Comparison of ENCODE assay signal across 23 mouse cellular contexts in genomic region chr9:98466709-98467108, GRCm38 (mm10). TPM values are rescaled to one million over a fixed set of nuclear protein-coding genes. Genes with fewer than 3 reads are reported as not detected.
DNase-seq lines count a peak whose midpoint lies in the region; ATAC-seq lines count a peak whose summit lies in the region.
"Had no signal": no experiment of that assay in that cellular context is flagged by ENCODE, and none has a peak within 500 bp of the region (broad histone marks: within the 10 kb centered on the region; RNA-seq: fewer than 3 reads in every experiment).

No protein-coding gene starts in this region.

- H3K4me2 ChIP-seq in liver, embryonic 11.5 days: no peak overlapping the region
- H3K4me2 ChIP-seq in liver, embryonic 12.5 days: no peak overlapping the region
- no peak overlapping the region for H3K4me2 ChIP-seq in intestine, embryonic 15.5 days (replicated peaks)
- no peak overlapping the region for H3K4me2 ChIP-seq in stomach, embryonic 14.5 days (replicated peaks; ENCODE audit: low read depth, low read length)
- H3K4me2 ChIP-seq: embryonic facial prominence, embryonic 15.5 days had no signal

- DNase-seq in liver, embryonic 11.5 days (ENCODE audit: low spot score): no peak
- DNase-seq in spleen, postnatal 36 days (ENCODE audit: low spot score in 2 of 2): no peak
- DNase-seq in urinary bladder, postnatal 25 days (ENCODE audit: low spot score): no peak
- no peak for DNase-seq in left cerebral cortex, postnatal 36 days (ENCODE audit: low spot score in 2 of 2)
- DNase-seq: adrenal gland, postnatal 10 days; cerebellum, adult 11 months; cerebellum, adult 8-10 months; cerebellum, postnatal 14 days; embryo, embryonic 11 days; gastrocnemius, adult 2 months; gastrocnemius, postnatal 25 days; heart, postnatal 10 days; heart, postnatal 4 days had no signal

- no peaks in the 10 kb centered on the region for H3K4me1 ChIP-seq in liver, embryonic 11.5 days (replicated peaks; ENCODE audit: control insufficient read depth, insufficient read depth, low read length)
- peaks cover 6% of the 10 kb centered on the region; the same call in 1 of the 2 replicates for H3K4me1 ChIP-seq in liver, embryonic 12.5 days
- H3K4me1 ChIP-seq in intestine, embryonic 15.5 days (replicated peaks): no peaks in the 10 kb centered on the region
- H3K4me1 ChIP-seq in stomach, embryonic 14.5 days (ENCODE audit: control insufficient read depth, insufficient read depth, low read length): no peaks in the 10 kb centered on the region
- H3K4me1 ChIP-seq: embryonic facial prominence, embryonic 15.5 days; forebrain, embryonic 10.5 days had no signal

- H3K9me3 ChIP-seq in liver, embryonic 11.5 days (ENCODE audit: control insufficient read depth, low read length): no peaks in the 10 kb centered on the region
- H3K9me3 ChIP-seq in liver, embryonic 12.5 days (replicated peaks): no peaks in the 10 kb centered on the region
- no peaks in the 10 kb centered on the region for H3K9me3 ChIP-seq in intestine, embryonic 15.5 days
- no peaks in the 10 kb centered on the region for H3K9me3 ChIP-seq in stomach, embryonic 14.5 days (ENCODE audit: control insufficient read depth, low read depth, low read length)
- H3K9me3 ChIP-seq: embryonic facial prominence, embryonic 15.5 days; forebrain, embryonic 10.5 days had no signal

- WGBS in liver, embryonic 11.5 days: 51% methylated on average over 2 of the region's 2 CpGs
- WGBS in liver, embryonic 12.5 days (ENCODE audit: insufficient replicate concordance): 46% methylated on average over 2 of the region's 2 CpGs
- WGBS in intestine, embryonic 15.5 days: 40% methylated on average over 2 of the region's 2 CpGs
- 48% methylated on average over 2 of the region's 2 CpGs for WGBS in stomach, embryonic 14.5 days

- intact Hi-C loops in left cerebral cortex, postnatal 36 days (cut with DNase I): no loop called here

- no peaks in the 10 kb centered on the region for H3K36me3 ChIP-seq in liver, embryonic 11.5 days (ENCODE audit: control insufficient read depth, insufficient read depth, low read length)
- no peaks in the 10 kb centered on the region for H3K36me3 ChIP-seq in liver, embryonic 12.5 days
- no peaks in the 10 kb centered on the region for H3K36me3 ChIP-seq in intestine, embryonic 15.5 days
- H3K36me3 ChIP-seq in stomach, embryonic 14.5 days (ENCODE audit: control insufficient read depth, insufficient read depth, low read length): no peaks in the 10 kb centered on the region
- H3K36me3 ChIP-seq: embryonic facial prominence, embryonic 15.5 days; forebrain, embryonic 10.5 days had no signal

- no peak overlapping the region for H3K27ac ChIP-seq in liver, embryonic 11.5 days (ENCODE audit: low read depth, low read length)
- H3K27ac ChIP-seq in liver, embryonic 12.5 days: no peak overlapping the region
- H3K27ac ChIP-seq in intestine, embryonic 15.5 days: peak overlapping the region; percentile 62
- no peak overlapping the region for H3K27ac ChIP-seq in stomach, embryonic 14.5 days (ENCODE audit: low read length)
- H3K27ac ChIP-seq: embryonic facial prominence, embryonic 15.5 days; forebrain, embryonic 10.5 days; gastrocnemius, adult 2 months had no signal

- 0 out of 2 replicates have a peak, but pooled peaks have one; percentile 18 for ATAC-seq in liver, embryonic 11.5 days (replicated peaks; ENCODE audit: low FRiP score)
- ATAC-seq in liver, embryonic 12.5 days: no peak
- ATAC-seq in intestine, embryonic 15.5 days: peak; percentile 98
- ATAC-seq in stomach, embryonic 14.5 days (ENCODE audit: insufficient number of reproducible peaks, insufficient read depth, low FRiP score, low read depth): peak; percentile 77
- ATAC-seq: forebrain, embryonic 14.5 days had no signal

- H3K4me3 ChIP-seq in liver, embryonic 11.5 days (ENCODE audit: low read depth, low read length): no peak overlapping the region
- H3K4me3 ChIP-seq in liver, embryonic 12.5 days: no peak overlapping the region
- no peak overlapping the region for H3K4me3 ChIP-seq in intestine, embryonic 15.5 days (replicated peaks)
- no peak overlapping the region for H3K4me3 ChIP-seq in stomach, embryonic 14.5 days (ENCODE audit: low read depth, low read length)
- H3K4me3 ChIP-seq: embryonic facial prominence, embryonic 15.5 days; erythroblast, embryonic 14.5 days; forebrain, embryonic 10.5 days; gastrocnemius, adult 2 months had no signal

- H3K27me3 ChIP-seq in liver, embryonic 11.5 days (replicated peaks; ENCODE audit: control insufficient read depth, insufficient read depth, low read length): no peaks in the 10 kb centered on the region
- no peaks in the 10 kb centered on the region for H3K27me3 ChIP-seq in liver, embryonic 12.5 days (replicated peaks)
- H3K27me3 ChIP-seq in intestine, embryonic 15.5 days (replicated peaks): no peaks in the 10 kb centered on the region
- H3K27me3 ChIP-seq in stomach, embryonic 14.5 days (ENCODE audit: control insufficient read depth, insufficient read depth, low read length): no peaks in the 10 kb centered on the region
- H3K27me3 ChIP-seq: embryonic facial prominence, embryonic 15.5 days had no signal

- H3K9ac ChIP-seq in liver, embryonic 11.5 days (ENCODE audit: low read depth, low read length): no peak overlapping the region
- H3K9ac ChIP-seq in liver, embryonic 12.5 days: no peak overlapping the region
- no peak overlapping the region for H3K9ac ChIP-seq in intestine, embryonic 15.5 days
- no peak overlapping the region for H3K9ac ChIP-seq in stomach, embryonic 14.5 days (replicated peaks; ENCODE audit: low read depth, low read length)
- H3K9ac ChIP-seq: embryonic facial prominence, embryonic 15.5 days had no signal

RNA-seq across cellular contexts. Expression of gene Rbp2, which starts 19.2 kb away (rescaled TPM):
- 1.9 and 2.9 TPM in 2 replicates for polyA plus RNA-seq in liver, embryonic 11.5 days (2014; fragmentation: Nextera tagmentation; extraction: Ambion mirVana)
- polyA plus RNA-seq in liver, embryonic 12.5 days (2016; fragmentation: Nextera tagmentation; extraction: Ambion mirVana): 2.2 and 2.7 TPM in 2 replicates
- polyA plus RNA-seq in intestine, embryonic 15.5 days (2015; fragmentation: Nextera tagmentation; extraction: Ambion mirVana): 291 and 368 TPM in 2 replicates
- 4.1 and 4.4 TPM in 2 replicates for polyA plus RNA-seq in stomach, embryonic 14.5 days (2014; fragmentation: Nextera tagmentation; extraction: Ambion mirVana)
- not detected for total RNA-seq in left cerebral cortex, postnatal 36 days (2021)
- total RNA-seq: common myeloid progenitor, adult 5-6 weeks; gastrocnemius, adult 2 months; gastrocnemius, postnatal 25 days; granulocyte monocyte progenitor cell, adult 5-6 weeks; heart, postnatal 4 days; MEL had no signal
- polyA plus RNA-seq: erythroblast, embryonic 14.5 days had no signal

RNA-seq across cellular contexts. Expression of gene Rbp1, which starts 43.9 kb away (rescaled TPM):
- polyA plus RNA-seq in liver, embryonic 11.5 days (2014; fragmentation: Nextera tagmentation; extraction: Ambion mirVana): 49.7 and 54.1 TPM in 2 replicates
- polyA plus RNA-seq in liver, embryonic 12.5 days (2016; fragmentation: Nextera tagmentation; extraction: Ambion mirVana): 36.1 and 37.0 TPM in 2 replicates
- 62.8 and 66.5 TPM in 2 replicates for polyA plus RNA-seq in intestine, embryonic 15.5 days (2015; fragmentation: Nextera tagmentation; extraction: Ambion mirVana)
- 93.0 and 101 TPM in 2 replicates for polyA plus RNA-seq in stomach, embryonic 14.5 days (2014; fragmentation: Nextera tagmentation; extraction: Ambion mirVana)
- 1 to 10 TPM; 5.4 to 5.7 TPM for total RNA-seq in left cerebral cortex, postnatal 36 days (2021)

Comparison
In these comparisons a context has a peak if more than half of its experiments do, and no peak if none do; other contexts are left out.
1. RNA of gene Rbp2, which starts 19.2 kb away (polyA plus RNA-seq): 291 to 368 TPM in intestine, embryonic 15.5 days; 4.1 to 4.4 TPM in stomach, embryonic 14.5 days, 2.2 to 2.7 TPM in liver, embryonic 12.5 days and 1.9 to 2.9 TPM in liver, embryonic 11.5 days; every median in the first group is over 10 times any median in the second.